Mouse (Mus musculus) heart, embryonic 14.5 days (tissue): Measurements from ENCODE around the gene Klhdc3. TPM values are rescaled to one million over a fixed set of nuclear protein-coding genes. Genes with fewer than 3 reads are reported as not detected.

Source experiments
- ATAC-seq: fragments of 200-750 bp; cut with Nextera tagmentation; 2 replicates; pipeline ENCODE4 v1.8.0; 2017; ENCODE audit warnings: low read depth, moderate TSS enrichment; ENCODE audit not compliant: insufficient number of reproducible peaks, insufficient read depth, low FRiP score
- H3K27ac ChIP-seq, 2 experiments: fragments of 200-500 bp in 1 of 2; fragments of 300-500 bp in 1 of 2; sonication (generic) in 1 of 2; replicated peaks in 1 of 2; 2 replicates each; pipeline ENCODE4 v1.5.1; 2012 to 2014; ENCODE audit warnings: low read depth in 2 of 2, low read length in 2 of 2, control low read depth in 1 of 2, mild to moderate bottlenecking in 1 of 2, mixed read lengths in 1 of 2; ENCODE audit not compliant: control insufficient read depth in 1 of 2, insufficient read depth in 1 of 2
- H3K27me3 ChIP-seq: fragments of 300-500 bp; sonication (generic); 2 replicates; pipeline ENCODE4 v1.6.1; 2014; ENCODE audit warnings: mild to moderate bottlenecking, low read length, control low read depth; ENCODE audit not compliant: control insufficient read depth, insufficient read depth
- H3K36me3 ChIP-seq: fragments of 300-500 bp; sonication (generic); 2 replicates; pipeline ENCODE4 v1.6.1; 2014; ENCODE audit warnings: mild to moderate bottlenecking, control low read depth, low read length, mixed read lengths; ENCODE audit not compliant: control insufficient read depth, insufficient read depth
- H3K4me1 ChIP-seq, 2 experiments: fragments of 200-500 bp in 1 of 2; fragments of 300-500 bp in 1 of 2; sonication (generic) in 1 of 2; 2 replicates each; pipeline ENCODE4 v1.6.1; 2012 to 2014; ENCODE audit warnings: low read length in 2 of 2, control low read depth in 1 of 2, mixed read lengths in 1 of 2; ENCODE audit not compliant: control insufficient read depth in 2 of 2, insufficient read depth in 2 of 2
- H3K4me2 ChIP-seq: fragments of 300-500 bp; sonication (generic); 2 replicates; pipeline ENCODE4 v1.6.1; 2014; ENCODE audit warnings: mild to moderate bottlenecking, low read length
- H3K4me3 ChIP-seq, 2 experiments: fragments of 200-500 bp in 1 of 2; fragments of 300-500 bp in 1 of 2; sonication (generic) in 1 of 2; 2 replicates each; pipeline ENCODE4 v1.5.1; 2012 to 2014; ENCODE audit warnings: low read length in 2 of 2, mild to moderate bottlenecking in 2 of 2, control low read depth in 1 of 2, low read depth in 1 of 2, moderate library complexity in 1 of 2; ENCODE audit not compliant: control insufficient read depth in 1 of 2, insufficient read depth in 1 of 2
- H3K9ac ChIP-seq: fragments of 300-500 bp; sonication (generic); 2 replicates; pipeline ENCODE4 v1.6.1; 2014; ENCODE audit warnings: mild to moderate bottlenecking, low read length
- H3K9me3 ChIP-seq: fragments of 300-500 bp; sonication (generic); 2 replicates; pipeline ENCODE4 v1.6.1; 2016; ENCODE audit warnings: low read length, control low read depth; ENCODE audit not compliant: control insufficient read depth
- WGBS: fragments of 180-500 bp; shearing (Covaris S2); extraction: QIAGEN DNeasy Blood & Tissue Kit; methylation state at CpG from one replicate; pipeline ENCODE4 v1.1.7; 2014; 5-methylcytosine and 5-hydroxymethylcytosine counted together
- polyA plus RNA-seq: library from polyadenylated mRNA; unstranded; fragments of >200 nt; fragmentation: Nextera tagmentation; extraction: Ambion mirVana; gene quantifications from 2 replicates; pipeline ENCODE4 v1.2.1, GENCODE M21; 2014

Gene Klhdc3
- polyA plus RNA-seq, 1 experiment from 2014 or later, result 145 TPM

DNA sequence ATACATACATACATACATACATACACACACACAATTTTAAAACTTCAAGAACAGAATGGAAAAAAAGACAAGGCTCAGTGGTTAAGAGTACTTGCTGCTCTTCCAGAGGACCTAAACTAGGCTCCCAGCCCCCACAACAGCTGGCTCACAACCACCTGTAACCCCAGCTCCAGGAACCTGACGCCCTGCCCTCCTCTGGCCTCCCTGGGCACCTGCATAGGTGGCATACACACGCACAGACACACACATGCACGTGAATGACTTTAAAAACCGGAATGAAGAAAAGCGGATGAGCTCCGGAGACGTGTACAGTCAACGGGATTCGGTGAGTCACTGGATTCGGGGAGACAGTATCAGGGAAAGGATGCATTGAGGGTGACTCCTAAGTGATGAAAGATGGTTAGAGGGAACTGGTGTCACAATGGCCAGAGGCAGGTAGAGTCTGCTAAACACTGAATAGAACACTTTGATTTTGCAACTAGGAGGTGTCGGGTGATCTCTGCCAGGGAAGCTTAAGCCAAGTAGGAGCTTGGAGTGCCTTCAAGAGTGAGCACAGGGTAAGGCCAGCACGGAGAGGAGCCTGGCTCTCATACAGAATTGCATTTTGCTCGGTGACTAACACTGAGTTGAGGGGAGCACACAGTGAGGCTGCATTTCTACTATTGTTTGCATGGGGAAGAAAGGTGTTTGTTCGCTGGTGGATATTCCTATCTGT lies 25.8 kb upstream of the Klhdc3 start:
- H3K4me2 ChIP-seq, result no peak overlapping the region
- H3K27ac ChIP-seq, result no peak overlapping the region
- no peaks in the 10 kb centered on the region for H3K36me3 ChIP-seq
- 76% methylated on average over 14 of the region's 14 CpGs for WGBS
- peaks cover 10 to 22% of the 10 kb centered on the region in 2 experiments for H3K4me1 ChIP-seq
- no peak for ATAC-seq
- no peaks in the 10 kb centered on the region for H3K27me3 ChIP-seq
- H3K9ac ChIP-seq, result no peak overlapping the region
- no peak overlapping the region for H3K4me3 ChIP-seq
- no peaks in the 10 kb centered on the region for H3K9me3 ChIP-seq

DNA sequence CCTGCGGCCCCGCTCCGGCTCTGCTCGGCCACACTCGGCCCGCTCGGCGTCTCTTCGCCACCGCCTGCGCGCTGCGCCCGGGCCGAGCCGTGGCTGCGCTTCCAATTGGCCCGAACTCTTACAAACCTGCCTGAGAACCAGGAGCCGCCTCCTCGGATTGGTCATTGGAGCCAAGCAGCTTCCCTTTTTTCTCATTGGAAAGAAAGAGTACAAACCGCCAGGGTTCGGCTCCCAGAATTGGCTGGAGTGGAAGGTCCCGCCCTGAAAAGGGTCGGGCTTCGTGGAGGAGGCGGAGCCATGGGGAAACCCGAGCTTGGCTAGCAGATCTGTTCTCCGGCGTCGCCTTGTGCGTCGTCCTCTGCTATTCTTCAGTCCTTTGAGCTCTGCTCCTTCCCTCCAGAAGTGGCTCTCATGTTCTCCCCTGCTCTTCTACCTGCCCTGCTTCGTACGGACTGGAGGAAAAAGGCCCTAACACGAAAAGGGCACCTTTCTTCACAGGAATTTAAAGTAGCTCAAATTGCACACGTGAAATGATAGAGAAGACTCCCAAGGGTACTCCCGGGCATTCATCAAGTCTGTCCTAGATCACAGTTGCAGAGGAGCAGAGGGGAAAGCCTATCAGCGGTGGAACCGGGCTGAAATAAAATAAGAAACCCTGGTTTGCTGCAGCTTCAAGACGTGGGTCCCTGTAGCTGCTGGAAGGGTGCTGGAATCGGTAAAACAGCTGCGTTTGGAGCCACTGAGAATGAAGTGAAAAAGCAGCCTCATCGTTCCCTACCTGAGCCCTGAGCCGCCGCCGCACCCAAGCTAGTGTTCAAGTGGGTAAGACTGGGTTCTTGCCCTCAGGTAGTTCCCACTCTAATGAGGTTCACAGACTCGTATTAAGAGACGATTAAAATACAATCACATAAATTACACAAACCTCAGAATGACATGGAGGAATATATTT lies 24.4 kb upstream of the Klhdc3 start, which contains the start of gene Ppp2r5d:
Gene Ppp2r5d (minus strand): TSS at position 225 of the 949 bp plus-strand sequence.
- H3K9me3 ChIP-seq, result no peaks in the 10 kb centered on the region
- peak within 1 kb of the TSS; percentile 90 for H3K9ac ChIP-seq
- peak within 1 kb of the TSS; percentile 78 to 92 for H3K4me3 ChIP-seq
- H3K4me1 ChIP-seq, result peaks cover 10 to 22% of the 10 kb centered on the region in 2 experiments
- peak within 1 kb of the TSS; percentile 89 to 92 for H3K27ac ChIP-seq
- peak within 1 kb of the TSS; percentile 77 for H3K4me2 ChIP-seq
- under 1% methylated on average over 48 of the region's 48 CpGs for WGBS
- peaks cover under 1% of the 10 kb centered on the region; the same call in 1 of the 2 replicates for H3K36me3 ChIP-seq
- no peaks in the 10 kb centered on the region for H3K27me3 ChIP-seq
- peak; percentile 93 for ATAC-seq

DNA sequence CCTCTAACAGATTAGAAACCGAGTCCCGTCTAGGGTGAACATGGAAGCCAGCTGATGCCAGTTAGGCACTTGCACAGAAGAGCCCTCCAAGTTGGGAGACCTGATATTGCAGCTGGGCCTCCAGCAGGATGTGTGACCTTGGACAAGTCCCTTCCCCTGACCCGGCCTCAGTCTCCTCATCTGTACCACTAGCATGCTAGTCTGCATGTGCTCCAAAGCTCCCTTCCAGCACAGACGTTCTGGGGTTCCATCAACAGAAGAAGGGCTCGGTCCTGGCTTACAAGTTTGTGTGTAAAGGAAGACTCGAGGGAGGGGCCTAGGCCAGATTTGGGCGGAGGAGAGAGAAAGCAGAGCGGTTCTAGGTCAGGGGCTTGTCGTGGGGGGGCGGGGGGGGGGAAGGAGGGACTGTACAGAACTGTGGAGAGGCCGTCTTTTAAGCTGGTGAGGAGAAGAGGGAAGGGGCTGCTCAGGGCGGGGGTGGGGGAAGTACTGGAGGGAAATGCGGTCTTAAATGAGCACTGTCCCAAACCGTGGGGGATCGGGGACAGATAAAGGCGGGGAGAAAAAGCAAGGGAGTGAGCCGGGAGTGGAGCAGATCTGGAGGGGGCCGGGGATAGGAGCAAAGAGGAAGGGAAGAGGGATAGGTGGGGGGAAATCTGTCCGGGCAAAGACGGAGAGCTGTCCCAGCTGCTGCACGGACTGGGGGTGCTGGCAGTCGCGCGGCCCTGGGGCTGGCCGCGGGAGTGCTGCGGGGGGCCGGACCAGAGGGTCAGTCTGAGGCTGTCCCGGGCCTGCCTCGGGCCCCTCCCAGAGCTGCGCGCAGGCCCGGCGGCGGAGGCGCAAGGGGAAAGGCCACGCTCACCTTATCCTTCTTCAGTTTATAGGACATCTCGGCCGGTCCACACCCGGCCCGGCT lies 23.5 kb upstream of the Klhdc3 start:
- peak overlapping the region; percentile 83 to 84 for H3K27ac ChIP-seq
- 3% methylated on average over 33 of the region's 41 CpGs for WGBS

DNA sequence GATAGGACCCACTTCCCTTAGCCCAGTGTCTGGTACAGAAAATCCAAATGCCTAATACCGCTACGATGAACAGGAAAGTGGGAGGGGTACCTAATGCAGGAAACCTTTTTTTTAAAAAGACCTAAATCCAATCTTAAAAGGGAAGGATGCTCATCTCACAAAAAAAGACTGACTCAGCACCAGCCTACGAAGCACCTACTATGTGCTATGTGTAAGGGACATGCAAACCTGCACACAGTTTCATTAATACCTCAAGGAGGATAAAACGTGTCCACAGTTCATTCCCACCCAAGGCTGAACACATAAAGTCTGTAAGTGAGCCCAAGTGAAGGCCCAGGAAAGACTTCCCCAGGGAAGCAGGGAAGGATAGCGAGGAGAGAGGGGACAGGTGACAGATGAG lies 21.8 kb upstream of the Klhdc3 start:
- WGBS, result 86% methylated on average over 5 of the region's 5 CpGs
- H3K9me3 ChIP-seq, result no peaks in the 10 kb centered on the region
- H3K36me3 ChIP-seq, result peaks cover 23% of the 10 kb centered on the region
- H3K27me3 ChIP-seq, result no peaks in the 10 kb centered on the region
- ATAC-seq, result no peak
- H3K4me3 ChIP-seq, result no peak overlapping the region
- H3K4me2 ChIP-seq, result no peak overlapping the region
- H3K27ac ChIP-seq, result no peak overlapping the region
- peaks cover 10 to 22% of the 10 kb centered on the region in 2 experiments for H3K4me1 ChIP-seq
- peak overlapping the region; percentile 90; the same call in 1 of the 2 replicates for H3K9ac ChIP-seq

More for the DNA sequence above, 23.5 kb upstream of the Klhdc3 start:
- Histone ChIP-seq H3K36me3 (peaks cover 10% of the 10 kb centered on the region), H3K4me2 (peak overlapping the region; percentile 66), H3K4me3 (peak overlapping the region; percentile 78 to 92), H3K27me3 (no peaks in the 10 kb centered on the region), H3K4me1 (peaks cover 10 to 22% of the 10 kb centered on the region in 2 experiments), H3K9ac (peak overlapping the region; percentile 90), H3K9me3 (no peaks in the 10 kb centered on the region)
- peak; percentile 73 for ATAC-seq

DNA sequence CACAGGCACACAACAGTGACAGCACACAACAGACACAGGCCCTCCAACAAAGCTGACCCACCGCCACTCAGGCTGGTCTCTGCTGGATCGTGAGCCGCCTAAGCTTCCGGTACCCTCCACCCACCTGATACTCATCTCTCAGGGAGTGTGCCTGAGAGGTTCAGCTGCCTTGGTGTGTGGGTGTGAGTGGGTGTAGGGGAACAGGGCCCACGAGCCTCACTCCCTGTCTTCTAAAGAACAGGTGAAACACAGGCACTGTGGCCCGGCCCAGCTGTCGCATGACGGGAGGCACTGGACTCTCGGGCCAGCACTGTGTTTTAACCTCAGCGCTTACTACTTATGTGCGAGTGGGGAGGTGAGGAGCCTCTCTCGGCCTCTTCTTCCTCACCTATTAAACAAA lies 21.4 kb upstream of the Klhdc3 start:
- Histone ChIP-seq H3K4me2 (no peak overlapping the region), H3K27me3 (no peaks in the 10 kb centered on the region), H3K9me3 (no peaks in the 10 kb centered on the region), H3K4me3 (no peak overlapping the region), H3K4me1 (peaks cover 10 to 22% of the 10 kb centered on the region in 2 experiments), H3K36me3 (peaks cover 23% of the 10 kb centered on the region), H3K9ac (no peak overlapping the region), H3K27ac (no peak overlapping the region)
- no peak for ATAC-seq
- WGBS, result 80% methylated on average over 12 of the region's 12 CpGs

DNA sequence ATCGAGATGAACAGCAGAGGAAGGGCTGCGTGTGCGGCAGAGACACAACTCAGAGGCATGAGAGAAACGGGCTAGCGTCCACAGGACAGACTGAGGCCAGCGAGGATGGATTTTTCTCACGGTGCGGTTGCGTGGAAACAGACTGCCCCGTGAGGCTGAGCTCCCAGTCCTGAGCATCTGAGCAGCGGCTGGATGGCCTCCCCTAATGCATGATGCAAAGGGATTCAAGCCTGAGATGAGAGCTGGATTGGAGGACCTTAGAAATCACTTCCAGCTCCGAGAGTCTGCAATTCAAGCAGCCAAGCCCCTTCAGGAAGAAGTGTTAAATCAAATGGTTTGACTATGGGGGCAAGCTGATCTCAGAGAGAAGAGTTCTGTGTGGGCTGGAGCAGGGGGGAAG lies 20.8 kb upstream of the Klhdc3 start:
- Histone ChIP-seq H3K36me3 (peaks cover 23% of the 10 kb centered on the region), H3K4me3 (no peak overlapping the region), H3K27ac (no peak overlapping the region), H3K4me2 (no peak overlapping the region), H3K9ac (no peak overlapping the region), H3K9me3 (no peaks in the 10 kb centered on the region), H3K27me3 (no peaks in the 10 kb centered on the region), H3K4me1 (peaks cover 10 to 22% of the 10 kb centered on the region in 2 experiments)
- ATAC-seq, result no peak
- WGBS, result 80% methylated on average over 12 of the region's 12 CpGs

DNA sequence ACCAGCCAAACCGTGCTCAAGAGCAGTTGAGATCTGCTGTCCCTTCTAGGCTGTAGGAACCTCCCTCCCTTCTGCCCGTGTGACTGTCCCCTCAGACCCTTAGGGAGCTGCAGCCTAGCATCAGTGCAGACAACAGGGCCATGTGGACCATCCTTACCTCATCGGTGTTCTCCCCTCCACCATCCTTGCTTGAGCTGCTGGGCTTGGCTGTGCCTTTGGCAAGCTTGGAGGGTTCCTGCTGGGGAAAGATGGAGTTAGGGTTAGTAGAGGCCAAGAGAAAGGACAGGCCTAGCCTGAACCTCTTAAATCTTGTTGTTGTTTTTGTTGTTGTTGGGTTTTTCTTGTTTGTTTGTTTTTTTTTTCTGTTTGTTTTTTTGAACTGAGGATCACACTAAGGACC lies 19.2 kb upstream of the Klhdc3 start:
- H3K27me3 ChIP-seq, result no peaks in the 10 kb centered on the region
- WGBS, result 93% methylated on average over 3 of the region's 3 CpGs
- no peak for ATAC-seq
- no peak overlapping the region for H3K4me2 ChIP-seq
- H3K27ac ChIP-seq, result no peak overlapping the region
- H3K4me1 ChIP-seq, result peaks cover 10 to 17% of the 10 kb centered on the region in 2 experiments
- H3K36me3 ChIP-seq, result peaks cover 23% of the 10 kb centered on the region
- no peak overlapping the region for H3K9ac ChIP-seq
- no peak overlapping the region for H3K4me3 ChIP-seq
- no peaks in the 10 kb centered on the region for H3K9me3 ChIP-seq
